Mouse (Mus musculus): ENCODE data around the gene Cdc34b.

GRCm38 (mm10) chr11:94791700-94792099 lies 50.1 kb downstream of the Cdc34b start:
- TF ChIP-seq POLR2A (IDR thresholded peaks at IDR 0.05; ENCODE audit: borderline replicate concordance, low read depth, low read length) (no peak), CTCF (IDR thresholded peaks at IDR 0.05; ENCODE audit: low read depth, low read length) (0 out of 2 replicates have a peak, but pooled peaks have one; percentile 9)
